21 mouse cellular contexts compared by ENCODE assay signal in the genomic region with DNA sequence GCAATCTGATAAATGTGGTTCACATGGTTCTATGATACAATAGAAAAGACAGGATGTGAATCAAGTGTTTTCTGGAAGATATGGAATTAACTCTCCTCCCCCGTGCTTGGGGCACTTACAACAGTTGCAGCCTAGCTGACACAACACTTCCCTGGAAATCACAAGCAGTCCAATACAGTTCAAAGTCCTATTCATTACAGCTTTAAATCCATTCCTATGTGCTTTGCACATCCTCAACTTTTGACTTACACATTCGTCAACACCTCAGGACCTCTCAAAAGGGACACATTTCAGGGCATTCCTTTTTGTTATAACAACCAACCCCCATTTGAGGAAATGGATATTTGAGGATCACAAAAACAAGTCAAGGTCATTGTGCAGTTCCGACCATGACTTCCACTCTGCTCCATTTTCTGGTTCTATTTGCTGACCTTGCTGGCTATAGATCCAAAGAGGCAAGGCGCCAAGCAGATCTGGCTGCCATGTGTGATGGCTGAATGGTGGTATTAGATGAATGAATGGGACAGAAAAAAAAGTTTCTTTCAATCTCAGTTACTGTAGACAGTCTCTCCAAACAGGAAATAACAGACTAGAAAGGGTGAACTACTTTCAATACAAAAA.
"Had no signal": no experiment of that assay in that cellular context is flagged by ENCODE, and none has a peak within 500 bp of the region (broad histone marks: within the 10 kb centered on the region; RNA-seq: fewer than 3 reads in every experiment).

No protein-coding gene starts in this region.

- H3K36me3 ChIP-seq: kidney, embryonic 15.5 days; limb, embryonic 12.5 days; limb, embryonic 15.5 days; midbrain, embryonic 12.5 days; midbrain, embryonic 15.5 days; neural tube, embryonic 12.5 days; neural tube, embryonic 15.5 days; stomach, embryonic 15.5 days had no signal

- H3K4me3 ChIP-seq: kidney, embryonic 15.5 days; limb, embryonic 12.5 days; limb, embryonic 15.5 days; midbrain, embryonic 12.5 days; midbrain, embryonic 15.5 days; neural tube, embryonic 12.5 days; neural tube, embryonic 15.5 days; stomach, embryonic 15.5 days had no signal

- H3K27ac ChIP-seq: hindbrain, postnatal 0 days; kidney, embryonic 15.5 days; limb, embryonic 12.5 days; limb, embryonic 15.5 days; macrophage; midbrain, embryonic 12.5 days; midbrain, embryonic 15.5 days; neural tube, embryonic 12.5 days; neural tube, embryonic 15.5 days; stomach, embryonic 15.5 days had no signal

- H3K9me3 ChIP-seq: kidney, embryonic 15.5 days; limb, embryonic 12.5 days; limb, embryonic 15.5 days; midbrain, embryonic 12.5 days; midbrain, embryonic 15.5 days; neural tube, embryonic 12.5 days; neural tube, embryonic 15.5 days; stomach, embryonic 15.5 days had no signal

- H3K9ac ChIP-seq: kidney, embryonic 15.5 days; limb, embryonic 12.5 days; limb, embryonic 15.5 days; midbrain, embryonic 12.5 days; midbrain, embryonic 15.5 days; neural tube, embryonic 12.5 days; neural tube, embryonic 15.5 days; stomach, embryonic 15.5 days had no signal

- ATAC-seq: hindbrain, postnatal 0 days; inflammation-experienced regulatory T-cells, adult 6 months; midbrain, embryonic 15.5 days had no signal

- H3K4me1 ChIP-seq: kidney, embryonic 15.5 days; limb, embryonic 12.5 days; limb, embryonic 15.5 days; midbrain, embryonic 12.5 days; midbrain, embryonic 15.5 days; neural tube, embryonic 12.5 days; neural tube, embryonic 15.5 days; stomach, embryonic 15.5 days had no signal

- DNase-seq: kidney, adult 11 months; kidney, adult 8-10 months; kidney, postnatal 10 days; kidney, postnatal 36 days; left cerebral cortex, postnatal 4 days; lung, adult 18-20 months; right cerebral cortex, adult 18-20 months; right cerebral cortex, postnatal 14 days; spleen, adult 18-20 months; thymus, postnatal 25 days had no signal

- H3K27me3 ChIP-seq: kidney, embryonic 15.5 days; limb, embryonic 12.5 days; limb, embryonic 15.5 days; midbrain, embryonic 12.5 days; midbrain, embryonic 15.5 days; neural tube, embryonic 12.5 days; neural tube, embryonic 15.5 days; stomach, embryonic 15.5 days had no signal

- H3K4me2 ChIP-seq: kidney, embryonic 15.5 days; limb, embryonic 12.5 days; limb, embryonic 15.5 days; midbrain, embryonic 12.5 days; midbrain, embryonic 15.5 days; neural tube, embryonic 12.5 days; neural tube, embryonic 15.5 days; stomach, embryonic 15.5 days had no signal
